Mouse (Mus musculus) lung, postnatal 25 days (tissue): Measurements from ENCODE around the gene Mindy2.
"Not testable (repeated sequence)": the region's sequence is repeated elsewhere in the genome, so short reads cannot be mapped to it uniquely, and the experiment has no call there.

Experiments
- DNase-seq: peaks from one replicate; pipeline ENCODE4 v3.0.0; 2022; ENCODE audit warnings: low spot score

Mindy2 gene

DNA sequence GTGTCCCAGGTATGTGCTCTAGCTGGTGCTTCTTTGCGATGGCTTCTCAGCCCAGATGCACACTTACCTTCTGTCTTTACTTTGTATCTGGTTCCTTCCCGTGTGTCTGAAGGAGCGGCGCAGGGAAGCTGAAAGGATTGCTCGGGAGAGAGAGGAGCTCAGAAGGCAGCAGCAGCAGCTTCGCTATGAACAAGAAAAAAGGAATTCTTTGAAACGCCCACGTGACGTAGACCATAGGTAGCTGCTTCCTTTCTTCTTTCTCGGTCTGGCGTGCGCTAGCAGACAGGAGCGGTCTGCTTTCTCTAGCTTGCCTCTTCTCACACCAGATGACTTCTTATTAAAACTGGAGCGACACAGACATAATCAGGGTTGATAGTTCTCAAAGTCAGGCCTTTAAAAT is 72.3 kb downstream of the Mindy2 start:
- no peak for DNase-seq

DNA sequence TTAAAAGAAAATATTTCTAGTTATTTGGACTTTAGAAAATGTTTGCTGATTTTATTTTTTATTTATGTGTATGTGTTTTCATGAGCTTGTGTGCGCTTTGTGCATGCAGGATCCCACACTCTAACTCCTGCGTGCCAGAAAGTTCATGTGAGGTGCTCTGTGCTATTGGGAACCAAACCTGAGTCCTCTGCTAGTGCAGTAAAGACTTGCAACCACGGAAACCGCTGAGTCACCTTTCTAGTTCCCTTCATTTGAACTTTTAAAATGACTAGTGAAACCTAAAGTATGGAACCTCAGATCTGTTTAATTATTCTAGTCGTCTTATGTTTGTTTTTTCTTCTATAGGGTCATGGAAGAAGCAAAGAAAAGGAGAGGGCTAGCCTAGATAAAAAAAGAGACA is 76.0 kb downstream of the Mindy2 start:
- DNase-seq: no peak

DNA sequence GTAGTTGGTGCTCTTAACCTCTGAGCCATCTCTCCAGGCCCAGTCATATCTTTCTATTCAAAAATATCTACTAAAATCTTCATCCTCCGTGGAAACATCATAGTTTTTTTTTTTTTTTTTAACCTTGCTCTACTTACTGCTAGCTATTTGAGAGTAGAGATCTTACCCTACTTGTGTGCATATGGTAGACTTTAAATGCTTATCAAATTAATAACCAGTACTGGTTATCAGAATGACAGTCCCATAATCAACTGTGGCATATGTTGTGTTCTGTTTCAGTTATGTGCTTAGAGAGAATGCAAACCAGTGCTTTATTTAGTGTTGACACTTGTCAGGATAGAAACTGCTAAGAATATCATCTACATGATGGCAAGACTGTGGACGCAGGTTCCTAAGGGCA is 78.9 kb downstream of the Mindy2 start:
- no peak for DNase-seq

DNA sequence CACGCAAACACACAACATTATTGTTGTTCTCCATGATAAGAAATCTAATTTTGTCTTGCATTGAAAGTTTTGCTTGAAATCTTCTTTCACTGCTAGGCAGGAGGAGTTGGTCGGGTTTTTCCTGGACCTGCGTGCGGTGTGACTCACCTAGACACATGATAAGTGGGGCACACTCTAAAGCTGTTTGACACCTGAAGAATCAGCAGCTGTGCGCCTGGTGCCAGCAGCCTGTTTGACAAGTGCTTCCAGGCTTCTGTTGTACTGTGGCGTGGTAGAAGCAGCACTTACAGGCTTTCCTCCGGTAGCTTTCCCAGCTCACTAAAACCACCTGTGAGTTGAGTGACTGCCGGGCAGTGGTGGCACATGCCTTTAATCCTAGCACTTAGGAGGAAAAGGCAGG is 86.6 kb downstream of the Mindy2 start:
- peak; percentile 25 for DNase-seq

DNA sequence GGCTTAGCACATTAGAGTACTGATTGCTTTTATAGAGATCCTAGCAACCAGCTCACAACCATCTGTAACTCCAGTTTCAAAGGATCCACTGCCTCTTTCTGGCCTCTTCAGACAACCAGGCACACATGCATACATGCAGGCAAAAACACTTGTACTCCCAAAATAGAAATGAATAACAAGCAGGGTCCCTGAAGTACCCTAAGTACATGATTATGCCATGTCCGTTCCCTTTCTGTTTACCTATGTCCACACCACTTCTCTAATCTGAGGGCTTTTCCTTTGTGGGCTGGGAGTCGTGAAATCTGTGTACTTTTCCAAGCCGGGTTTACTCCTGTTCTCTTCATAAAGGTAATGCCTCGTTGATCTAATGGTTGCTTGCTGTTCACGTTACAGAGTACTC is 89.3 kb downstream of the Mindy2 start:
- DNase-seq: peak; percentile 60

DNA sequence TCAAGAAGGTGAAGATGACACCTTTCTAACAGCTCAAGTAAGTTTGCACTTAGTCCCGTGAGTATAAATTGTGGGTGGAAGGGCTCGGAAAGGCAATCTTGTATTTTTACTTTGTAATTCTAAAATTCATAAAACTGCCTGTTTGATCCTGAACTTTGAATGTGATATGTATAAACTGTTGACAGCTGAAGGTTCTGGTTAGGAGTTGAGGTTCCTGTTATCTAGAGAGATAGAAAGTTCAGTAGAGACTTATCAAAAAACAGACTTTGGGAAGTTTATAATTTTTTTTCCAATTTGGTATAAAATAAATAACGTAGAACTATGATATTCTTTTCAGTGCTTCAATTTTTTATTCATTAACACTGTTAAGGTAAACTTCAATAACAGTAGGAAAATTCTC is 94.1 kb downstream of the Mindy2 start:
- no peak for DNase-seq

DNA sequence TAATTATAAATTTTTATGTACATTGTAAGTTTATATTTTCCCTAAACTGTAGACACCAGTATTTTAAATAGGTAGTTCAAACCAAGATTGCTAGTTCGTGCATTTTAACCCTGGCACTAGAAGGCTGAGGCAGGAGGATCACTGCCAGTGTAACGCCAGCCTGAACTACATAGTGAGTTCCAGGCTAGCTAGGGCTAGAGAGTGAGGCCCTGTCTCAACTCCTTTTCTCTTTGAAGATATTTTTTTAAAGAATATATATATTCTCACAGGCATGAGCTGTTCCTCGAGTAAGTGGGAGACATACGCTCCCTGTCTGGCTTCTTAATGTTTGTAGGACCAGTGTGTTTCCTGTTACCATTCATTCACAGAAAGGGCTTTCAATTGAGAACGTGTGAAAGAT is 100.2 kb downstream of the Mindy2 start:
- no peak for DNase-seq

DNA sequence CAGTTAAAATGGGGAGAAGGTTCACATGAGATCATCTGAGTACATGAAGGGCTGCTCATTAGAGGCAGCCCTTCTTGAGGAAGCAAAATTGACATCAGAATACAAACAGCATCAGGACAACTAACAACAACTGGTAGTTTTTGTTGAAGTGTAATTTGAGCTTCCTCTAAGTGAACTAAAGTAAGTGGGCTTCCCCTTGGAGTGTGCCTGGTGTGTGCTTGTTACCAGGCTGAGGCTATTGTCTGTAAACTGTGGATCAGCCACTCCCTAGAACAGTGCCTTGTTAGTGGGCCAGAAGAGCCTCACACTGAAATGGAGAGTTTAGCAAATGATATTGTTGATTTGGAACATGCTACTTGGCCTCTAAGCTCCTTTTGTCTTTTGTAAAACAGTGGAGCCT is 101.5 kb downstream of the Mindy2 start:
- DNase-seq: no peak

DNA sequence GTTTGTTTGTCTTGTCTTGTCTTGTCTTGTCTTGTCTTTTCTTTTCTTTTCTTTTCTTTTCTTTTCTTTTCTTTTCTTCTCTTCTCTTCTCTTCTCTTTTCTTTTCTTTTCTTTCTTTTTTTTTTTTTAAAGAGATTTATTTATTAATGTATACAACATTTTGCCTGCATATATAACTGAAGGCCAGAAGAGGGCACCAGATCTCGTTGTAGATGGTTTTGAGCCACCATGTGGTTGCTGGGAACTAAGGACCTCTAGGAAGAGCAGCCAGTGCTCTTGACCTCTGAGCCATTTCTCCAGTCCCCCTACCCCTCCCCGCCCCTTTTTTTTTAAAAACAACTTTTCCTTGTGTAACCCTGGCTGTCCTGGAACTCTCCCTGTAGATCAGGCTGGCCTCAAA is 104.7 kb downstream of the Mindy2 start:
- not testable (repeated sequence) for DNase-seq

DNA sequence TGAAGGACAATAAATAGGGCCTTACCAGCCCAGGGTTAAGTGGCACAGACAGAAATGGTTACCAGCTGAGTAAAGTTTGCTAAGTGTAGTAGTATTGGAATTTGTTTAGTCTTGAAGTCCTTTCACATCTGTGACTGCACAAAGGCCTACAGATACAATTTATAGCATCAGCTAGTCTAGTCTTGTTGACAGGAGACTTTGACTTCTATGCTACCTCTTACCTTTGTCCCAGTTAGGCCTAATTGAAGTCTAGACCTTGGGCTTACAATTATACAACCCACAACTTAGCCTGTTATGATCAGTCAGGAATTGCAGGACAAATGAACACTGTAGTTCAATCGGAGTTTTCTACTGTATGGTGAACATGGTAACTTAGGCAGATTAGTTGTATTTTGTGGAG is 105.5 kb downstream of the Mindy2 start:
- DNase-seq: no peak
